Mouse (Mus musculus) cerebellum, adult 2 months (tissue): ENCODE data around the gene Adgrg1.

Experiments
- CTCF ChIP-seq: fragments of 200-500 bp; IDR thresholded peaks from 2 replicates; pipeline ENCODE4 v1.5.1; 2011; ENCODE audit warnings: low read depth, mild to moderate bottlenecking, control low read depth, low read length, moderate library complexity, borderline replicate concordance; ENCODE audit not compliant: insufficient read depth
- POLR2A ChIP-seq: fragments of 200-500 bp; IDR thresholded peaks from 2 replicates; pipeline ENCODE4 v1.6.1; 2011; ENCODE audit warnings: low read length, control low read depth, borderline replicate concordance; ENCODE audit not compliant: insufficient read depth

DNA sequence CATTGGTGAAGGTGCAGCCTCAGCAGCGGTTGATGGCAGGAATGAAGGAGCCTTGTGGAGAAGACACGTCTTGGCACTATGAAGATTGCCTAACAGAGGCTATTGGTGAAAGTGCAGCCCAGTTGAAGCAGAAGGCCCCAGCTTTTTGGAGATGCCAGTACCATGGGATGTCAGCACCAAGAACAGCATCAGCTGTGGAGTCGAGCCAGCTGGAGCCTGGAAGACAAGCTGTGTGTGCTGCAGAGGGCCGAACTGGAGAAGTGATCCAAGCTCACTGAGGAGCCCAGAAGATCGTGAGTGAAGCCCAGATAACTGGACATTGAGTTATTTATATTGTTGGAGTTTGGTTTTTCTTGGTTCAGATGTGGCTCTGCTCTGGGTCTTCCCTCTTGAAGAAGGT, 22.5 kb upstream of the Adgrg1 start:
- TF ChIP-seq CTCF (no peak), POLR2A (no peak)
